Mouse (Mus musculus) embryonic fibroblast, embryonic 13.5 days (primary cell): ENCODE data around the gene Mrpl41. TPM values are rescaled to one million over a fixed set of nuclear protein-coding genes. Genes with fewer than 3 reads are reported as not detected.

Experiments used
- H3K27ac ChIP-seq: 2 replicates; pipeline ENCODE4 v1.5.1; 2012; ENCODE audit warnings: low read length, control low read depth, inconsistent platforms; ENCODE audit not compliant: insufficient read depth
- H3K4me1 ChIP-seq: 2 replicates; pipeline ENCODE4 v1.6.1; 2011; ENCODE audit warnings: low read length; ENCODE audit not compliant: control insufficient read depth, insufficient read depth
- H3K4me3 ChIP-seq: 2 replicates; pipeline ENCODE4 v1.5.1; 2011; ENCODE audit warnings: mild to moderate bottlenecking, control low read depth, low read length; ENCODE audit not compliant: insufficient read depth
- CTCF ChIP-seq: IDR thresholded peaks from 2 replicates; pipeline ENCODE4 v1.5.1; 2011; ENCODE audit warnings: mild to moderate bottlenecking, control low read depth, low read length, moderate library complexity, borderline replicate concordance; ENCODE audit not compliant: insufficient read depth
- POLR2A ChIP-seq: IDR thresholded peaks from 2 replicates; pipeline ENCODE4 v1.6.1; 2011; ENCODE audit warnings: low read depth, mild to moderate bottlenecking, control low read depth, low read length, moderate library complexity
- polyA plus RNA-seq: library from polyadenylated mRNA; stranded (reverse); fragments of >200 nt; gene quantifications from 2 replicates; pipeline ENCODE4 v1.2.4, GENCODE M21; 2011; ENCODE audit warnings: low read depth; ENCODE audit not compliant: missing spikeins, insufficient read length

Gene Mrpl41
- polyA plus RNA-seq, result 39.1 and 46.0 TPM in 2 replicates

GRCm38 (mm10) chr2:24974906-24975703, at the start of gene Mrpl41:
Gene Mrpl41, minus strand, starts transcription at chr2:24975098.
- TF ChIP-seq POLR2A (peak; percentile 94), CTCF (no peak)
- Histone ChIP-seq H3K4me3 (peak within 1 kb of the TSS; percentile 86), H3K27ac (peak within 1 kb of the TSS; percentile 22), H3K4me1 (peaks cover 6% of the 10 kb centered on the region; the same call in 1 of the 2 replicates)

GRCm38 (mm10) chr2:25022678-25023077, 47.8 kb upstream of the Mrpl41 start:
- no peak overlapping the region for H3K27ac ChIP-seq
- no peaks in the 10 kb centered on the region for H3K4me1 ChIP-seq
- TF ChIP-seq POLR2A, result no peak
- TF ChIP-seq CTCF, result no peak
- no peak overlapping the region for H3K4me3 ChIP-seq

- TF ChIP-seq CTCF (no peak), POLR2A (no peak)
- Histone ChIP-seq H3K4me3 (no peak overlapping the region), H3K27ac (no peak overlapping the region), H3K4me1 (no peaks in the 10 kb centered on the region)
Measured at GRCm38 (mm10) chr2:25008250-25008649, 33.4 kb upstream of the Mrpl41 start.

- H3K4me1 ChIP-seq, result no peaks in the 10 kb centered on the region
- TF ChIP-seq CTCF, result no peak
- TF ChIP-seq POLR2A, result no peak
- no peak overlapping the region for H3K4me3 ChIP-seq
- H3K27ac ChIP-seq, result no peak overlapping the region
Measured at GRCm38 (mm10) chr2:25006767-25007166, 31.9 kb upstream of the Mrpl41 start.

GRCm38 (mm10) chr2:25003946-25004786, 29.3 kb upstream of the Mrpl41 start:
- no peak overlapping the region for H3K4me3 ChIP-seq
- TF ChIP-seq POLR2A (no peak), CTCF (no peak)
- H3K27ac ChIP-seq, result no peak overlapping the region
- H3K4me1 ChIP-seq, result no peaks in the 10 kb centered on the region

GRCm38 (mm10) chr2:25000544-25001235, 25.8 kb upstream of the Mrpl41 start:
- no peak overlapping the region for H3K27ac ChIP-seq
- no peaks in the 10 kb centered on the region for H3K4me1 ChIP-seq
- TF ChIP-seq CTCF (peak; percentile 49; the same call in 1 of the 2 replicates), POLR2A (no peak)
- no peak overlapping the region for H3K4me3 ChIP-seq

- Histone ChIP-seq H3K4me3 (no peak overlapping the region), H3K4me1 (no peaks in the 10 kb centered on the region)
- no peak for TF ChIP-seq CTCF
- TF ChIP-seq POLR2A, result no peak
Measured at GRCm38 (mm10) chr2:24996471-24996870, 21.6 kb upstream of the Mrpl41 start.

DNA sequence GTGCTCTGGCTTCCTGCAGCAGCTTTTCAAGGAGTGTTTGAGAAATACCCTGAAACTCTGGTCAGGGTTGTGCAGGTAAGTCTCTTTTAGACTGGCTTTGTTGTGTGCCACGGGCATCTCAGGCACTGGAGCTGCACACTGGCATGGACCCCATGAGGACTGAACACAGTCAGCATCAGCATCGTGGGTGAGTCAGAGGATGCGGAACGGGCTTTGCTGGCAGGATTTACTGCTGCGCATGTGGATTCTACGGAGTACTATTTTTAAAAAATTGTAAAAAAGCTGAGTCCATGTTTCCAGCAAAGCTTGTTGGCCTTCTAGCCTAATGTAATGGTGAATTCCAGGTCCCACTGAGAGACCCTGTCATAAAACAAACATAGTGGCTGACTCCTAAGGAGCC, 20.4 kb upstream of the Mrpl41 start:
- Histone ChIP-seq H3K27ac (no peak overlapping the region), H3K4me1 (no peaks in the 10 kb centered on the region), H3K4me3 (no peak overlapping the region)
- no peak for TF ChIP-seq CTCF
- TF ChIP-seq POLR2A, result no peak

More at GRCm38 (mm10) chr2:24996471-24996870, 21.6 kb upstream of the Mrpl41 start:
- no peak overlapping the region for H3K27ac ChIP-seq

DNA sequence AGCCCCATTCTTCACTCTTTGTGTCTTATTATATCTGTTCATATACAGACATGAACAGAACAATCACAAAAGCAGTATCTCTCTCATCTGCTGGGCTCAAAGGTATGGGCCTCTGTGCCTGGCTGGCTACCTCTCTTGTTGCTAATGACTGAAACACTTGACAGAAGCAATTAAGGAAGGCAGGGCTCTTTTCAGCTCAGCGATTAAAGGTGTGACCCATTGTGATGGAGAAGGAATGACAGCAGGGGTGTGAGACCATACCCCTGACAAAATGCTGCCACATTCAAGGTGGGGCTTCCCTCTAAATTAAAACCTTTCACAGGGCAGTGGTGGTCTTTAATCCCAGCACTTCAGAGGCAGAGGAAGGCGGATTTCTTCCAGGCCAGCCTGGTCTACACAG, 12.9 kb upstream of the Mrpl41 start:
- no peak overlapping the region for H3K27ac ChIP-seq
- TF ChIP-seq CTCF (no peak), POLR2A (no peak)
- no peaks in the 10 kb centered on the region for H3K4me1 ChIP-seq
- H3K4me3 ChIP-seq, result no peak overlapping the region
